Mouse (Mus musculus) frontal cortex, postnatal 10 days (tissue): ENCODE results near the gene Pex19.

ENCODE experiments used
- DNase-seq, 2 experiments: peaks; one replicate each; pipeline ENCODE4 v3.0.0; 2022; ENCODE audit warnings: low spot score in 2 of 2, mixed read lengths in 1 of 2

The Pex19 gene

DNA sequence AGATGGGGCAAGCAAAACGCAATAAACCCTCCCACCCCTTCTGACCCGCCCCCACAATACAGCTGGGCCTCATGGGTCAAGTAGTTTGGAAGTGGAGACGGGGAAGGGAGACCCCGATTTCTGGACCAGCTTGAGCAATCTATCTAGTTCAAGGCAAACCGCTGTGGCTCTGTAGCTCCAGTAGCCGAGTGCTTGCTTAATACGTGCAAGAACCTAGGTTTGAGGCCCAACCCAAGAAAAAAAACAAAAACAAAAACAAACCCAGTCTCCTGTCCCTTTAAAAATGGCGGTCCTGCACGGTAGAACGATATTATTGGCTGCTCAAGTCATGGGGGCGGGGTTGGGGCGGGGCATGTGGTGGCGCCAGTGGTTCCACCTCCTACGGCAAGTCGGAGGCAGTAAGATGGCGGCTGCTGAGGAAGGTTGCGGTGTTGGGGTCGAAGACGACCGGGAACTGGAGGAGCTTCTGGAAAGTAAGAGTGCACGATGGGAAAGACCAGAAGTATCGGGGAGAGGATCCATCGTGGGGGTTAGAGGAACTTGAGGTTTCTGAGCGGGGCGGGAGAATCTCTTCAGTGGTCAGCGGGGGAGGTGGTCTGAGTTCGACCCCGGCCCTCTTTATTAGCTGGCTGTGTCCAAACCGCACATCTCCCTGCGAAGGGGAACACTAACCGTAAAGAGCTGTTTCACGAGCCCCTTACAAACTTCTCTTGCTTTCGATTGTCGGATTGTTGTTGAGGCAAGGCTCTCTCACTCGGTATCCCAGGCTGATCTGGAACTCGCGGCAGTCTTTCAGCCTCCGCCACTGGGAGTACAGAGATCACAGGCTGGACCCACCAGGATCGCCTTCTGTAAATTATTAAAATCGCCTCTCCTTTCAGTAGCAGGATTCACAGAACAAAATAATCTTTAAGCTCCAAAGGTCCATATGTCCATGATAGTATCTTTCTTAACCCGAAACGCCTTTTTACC lies at the start of gene Pex19:
TSS of gene Pex19 (plus strand) at position 380 of the 972 bp plus-strand sequence.
- peak; percentile 56 to 69 for DNase-seq

- DNase-seq: no peak
These were observed 48.6 kb upstream of the Pex19 start for GRCm38 (mm10) chr1:172077981-172078380.

DNA sequence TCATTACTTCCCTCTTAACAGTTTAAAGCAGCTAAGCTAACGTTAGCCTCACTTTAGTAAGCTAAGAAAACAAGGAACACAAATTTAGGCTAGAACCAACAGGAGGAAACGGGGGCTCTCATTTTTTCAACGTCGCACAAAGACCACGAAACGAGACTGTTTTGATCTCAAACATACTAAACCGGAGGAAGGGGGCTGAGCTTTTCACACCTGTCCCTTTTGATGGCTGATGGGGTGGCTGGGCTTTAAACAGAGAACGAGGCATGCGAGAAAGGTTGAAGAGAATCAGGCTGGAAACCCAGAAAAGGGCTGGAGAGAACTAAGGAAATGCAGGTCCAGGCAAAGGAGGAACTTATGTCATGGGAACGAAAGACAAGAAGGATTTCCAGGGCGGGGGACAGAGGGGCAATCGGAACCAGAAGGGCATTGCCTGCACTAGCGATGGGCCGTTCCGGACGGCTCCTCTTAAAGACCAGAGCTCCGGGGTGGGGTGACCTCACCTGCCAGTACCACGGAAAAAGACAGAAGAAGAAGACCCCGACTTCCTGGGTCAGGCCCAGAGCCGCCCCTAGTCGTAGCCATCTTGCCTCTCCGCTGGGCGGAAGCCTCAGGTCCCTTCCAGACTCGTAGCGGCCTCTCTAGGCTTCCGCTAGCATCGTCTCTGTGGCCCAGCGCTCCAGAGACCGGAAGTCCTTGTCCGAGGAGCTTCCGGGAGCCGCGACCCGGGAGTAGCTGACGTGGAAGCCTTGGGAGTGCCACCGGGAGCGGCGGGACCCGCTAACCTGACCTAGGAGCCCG lies 44.3 kb upstream of the Pex19 start, which contains the start of the genes Copa and Ncstn:
TSS of gene Copa (plus strand) at position 429 of the 798 bp plus-strand sequence.
TSS of gene Ncstn (minus strand) at position 695 of the 798 bp plus-strand sequence.
- DNase-seq: peak; percentile 84 to 91

GRCm38 (mm10) chr1:172082899-172083445 lies 43.6 kb upstream of the Pex19 start:
- DNase-seq: no peak

- DNase-seq: no peak
These were observed 33.0 kb upstream of the Pex19 start for GRCm38 (mm10) chr1:172093522-172093921.

- DNase-seq: no peak
These were observed 32.3 kb upstream of the Pex19 start for GRCm38 (mm10) chr1:172094295-172094694.

- no peak for DNase-seq
These were observed 31.4 kb upstream of the Pex19 start for GRCm38 (mm10) chr1:172095202-172095601.

DNA sequence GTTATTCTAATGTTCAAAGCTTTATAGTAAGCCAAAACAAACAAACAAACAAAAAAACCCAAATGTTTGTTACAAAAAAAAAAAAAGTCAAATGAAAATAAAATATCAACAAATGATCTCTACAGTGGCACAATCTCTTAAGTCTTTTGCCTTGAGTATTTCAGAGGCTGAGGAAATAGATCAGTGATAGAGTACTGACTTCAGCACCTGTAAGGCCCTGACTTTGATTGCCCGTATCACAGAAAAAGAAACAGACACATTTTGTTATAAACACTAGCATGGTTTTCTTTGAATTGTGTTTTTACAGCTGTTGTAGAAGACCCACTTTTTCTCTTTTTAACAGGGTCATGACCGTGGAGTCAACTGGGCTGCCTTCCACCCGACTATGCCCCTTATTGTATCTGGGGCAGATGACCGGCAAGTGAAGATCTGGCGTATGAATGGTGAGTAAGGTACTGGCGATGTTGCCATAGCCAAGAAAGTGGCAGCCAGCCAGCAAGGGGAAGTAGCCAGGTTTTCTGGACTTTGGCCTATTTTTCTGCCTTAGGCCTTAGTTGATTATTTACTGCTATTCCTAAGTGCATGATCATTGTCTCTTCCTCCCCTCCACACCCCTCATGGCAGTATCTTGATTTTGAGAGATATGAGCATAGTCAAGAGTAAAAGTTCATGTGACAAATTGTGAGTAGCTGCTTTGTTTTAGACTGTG lies 27.1 kb upstream of the Pex19 start:
- no peak for DNase-seq

DNA sequence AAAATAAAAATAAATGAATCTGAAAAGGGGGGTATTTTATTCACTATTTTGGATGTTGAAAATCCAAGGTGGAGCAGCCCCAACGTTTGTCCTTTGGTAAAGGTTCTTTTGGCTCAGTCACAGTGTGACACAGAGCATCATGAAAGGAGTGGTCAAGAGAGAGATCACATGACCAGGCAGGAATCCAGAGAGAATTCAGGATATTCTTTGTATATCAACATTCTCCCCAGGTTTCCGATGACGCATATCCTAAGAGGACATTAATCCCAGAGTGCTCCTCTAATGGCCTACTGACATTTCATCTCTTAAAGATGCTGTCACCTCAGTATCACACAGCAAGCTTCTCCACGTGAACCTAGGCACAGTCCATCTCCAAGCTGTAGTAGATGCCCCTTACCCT lies 22.9 kb upstream of the Pex19 start:
- DNase-seq: no peak

GRCm38 (mm10) chr1:172105101-172105500 lies 21.5 kb upstream of the Pex19 start:
- DNase-seq: no peak

- DNase-seq: no peak
These were observed 18.6 kb upstream of the Pex19 start for GRCm38 (mm10) chr1:172107777-172108477.

DNA sequence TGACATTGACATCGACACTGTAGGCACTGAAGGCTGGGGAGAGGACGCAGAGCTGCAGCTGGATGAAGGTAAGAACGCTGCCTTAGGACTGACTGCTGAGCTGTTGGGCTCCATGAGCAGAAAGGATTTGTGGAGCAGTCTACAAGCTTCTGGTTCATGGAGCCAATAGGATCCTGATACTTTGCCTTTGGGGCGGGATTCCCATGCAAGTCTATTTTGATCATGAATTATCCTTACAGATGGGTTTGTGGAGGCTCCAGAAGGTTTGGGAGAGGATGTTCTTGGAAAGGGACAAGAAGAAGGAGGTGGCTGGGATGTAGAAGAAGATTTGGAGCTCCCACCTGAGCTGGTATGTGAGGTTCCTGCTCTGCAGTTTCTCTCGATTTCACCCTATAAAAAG lies 9.6 kb upstream of the Pex19 start:
- no peak for DNase-seq

DNA sequence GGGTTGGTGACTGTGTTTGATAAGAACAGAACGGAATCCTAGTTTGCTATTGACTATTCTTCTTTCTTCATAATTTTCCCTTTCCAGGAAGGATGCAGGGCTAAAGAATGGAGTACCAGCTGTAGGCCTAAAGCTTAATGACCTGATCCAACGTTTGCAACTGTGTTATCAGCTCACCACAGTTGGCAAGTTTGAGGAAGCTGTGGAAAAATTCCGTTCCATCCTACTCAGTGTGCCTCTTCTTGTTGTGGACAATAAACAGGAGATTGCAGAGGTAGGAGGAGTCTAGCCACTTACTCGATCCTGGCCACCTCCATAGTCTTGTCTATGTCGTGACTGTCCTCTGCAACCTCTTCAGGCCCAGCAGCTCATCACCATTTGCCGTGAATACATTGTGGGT lies 7.5 kb upstream of the Pex19 start:
- DNase-seq: no peak

GRCm38 (mm10) chr1:172119720-172120119 lies 6.8 kb upstream of the Pex19 start:
- DNase-seq: no peak

DNA sequence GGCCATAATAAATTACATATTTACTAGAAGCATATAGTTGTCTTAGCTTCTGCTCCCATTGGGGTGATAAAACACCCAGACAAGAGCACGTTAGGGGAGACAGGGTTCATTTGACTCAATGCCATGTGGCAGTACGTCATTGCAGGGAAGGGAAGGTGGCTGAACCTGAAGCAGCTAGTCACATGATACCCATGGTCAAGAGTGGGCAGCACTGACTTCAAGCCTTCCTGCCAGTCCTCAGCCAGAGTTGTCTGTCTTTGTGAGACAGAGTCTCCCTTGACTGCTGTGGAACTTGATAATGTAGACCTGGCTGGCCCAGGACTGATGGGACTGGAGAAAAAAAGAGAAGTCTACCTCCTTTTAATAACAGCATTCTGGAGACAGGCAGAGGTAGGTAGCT lies 3.9 kb upstream of the Pex19 start:
- no peak for DNase-seq

DNA sequence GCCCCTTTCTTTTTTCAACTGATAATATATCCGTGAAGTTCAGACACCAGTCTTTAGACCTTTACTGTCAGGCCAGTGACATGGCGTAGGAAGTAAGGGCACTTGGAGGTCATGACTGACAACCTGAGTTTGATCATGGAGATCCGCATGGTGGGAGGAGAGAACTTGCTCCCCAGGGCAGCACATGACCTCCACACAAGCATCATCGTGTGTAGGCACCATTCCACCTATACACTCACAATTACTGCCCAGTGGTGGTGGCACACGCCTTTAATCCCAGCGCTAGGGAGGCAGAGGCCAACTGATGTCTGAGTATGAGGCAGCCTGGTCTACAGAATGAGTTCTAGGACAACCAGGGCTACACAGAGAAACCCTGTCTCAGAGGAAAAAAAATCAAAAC lies 2.0 kb upstream of the Pex19 start:
- no peak for DNase-seq

- no peak for DNase-seq
These were observed 932 bp downstream of the Pex19 start for GRCm38 (mm10) chr1:172127487-172127886.

- DNase-seq: no peak
These were observed 2.0 kb downstream of the Pex19 start for GRCm38 (mm10) chr1:172128563-172128962.

DNA sequence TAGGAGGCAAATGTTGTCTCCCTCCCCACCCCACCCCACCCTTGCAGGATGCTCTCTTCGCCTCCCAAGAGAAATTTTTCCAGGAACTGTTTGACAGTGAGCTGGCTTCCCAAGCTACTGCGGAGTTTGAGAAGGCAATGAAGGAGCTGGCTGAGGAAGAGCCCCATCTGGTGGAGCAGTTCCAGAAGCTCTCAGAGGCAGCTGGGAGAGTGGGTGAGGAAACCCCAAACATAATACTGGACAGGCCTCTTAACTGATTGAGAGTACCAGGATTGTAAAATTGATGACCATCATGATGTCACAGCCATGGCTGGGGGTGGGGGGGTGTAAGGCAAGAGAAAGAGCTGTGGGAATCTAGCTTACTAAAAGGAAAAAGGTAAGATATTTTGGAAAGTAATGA lies 2.6 kb downstream of the Pex19 start:
- no peak for DNase-seq

- no peak for DNase-seq
These were observed 3.2 kb downstream of the Pex19 start for GRCm38 (mm10) chr1:172129780-172130179.

DNA sequence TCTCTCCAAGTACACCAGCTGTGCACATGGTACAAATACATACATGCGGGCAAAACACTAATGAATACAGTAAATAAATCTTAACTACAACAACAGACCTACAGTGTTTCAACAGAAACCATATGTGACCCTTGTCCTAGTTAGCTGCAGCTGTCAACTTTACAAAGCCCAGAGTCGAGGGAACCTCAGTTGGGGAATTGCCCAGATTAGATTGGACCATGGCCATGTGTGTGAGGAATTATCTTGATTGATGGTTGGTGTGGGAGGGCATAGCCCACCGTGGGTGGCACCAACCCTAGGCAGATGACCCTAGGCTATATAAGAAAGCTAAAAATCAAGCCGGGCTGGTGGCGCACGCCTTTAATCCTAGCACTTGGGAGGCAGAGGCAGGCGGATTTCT lies 5.8 kb downstream of the Pex19 start:
- no peak for DNase-seq
